Mouse (Mus musculus): ENCODE data around the gene Krt17.
"Not testable (repeated sequence)": the region's sequence is repeated elsewhere in the genome, so short reads cannot be mapped to it uniquely, and the experiment has no call there.

Gene Krt17

GRCm38 (mm10) chr11:100262058-100262980 is 1.5 kb upstream of the Krt17 start:
- no peak for DNase-seq (ENCODE audit: low read depth)

- DNase-seq (ENCODE audit: low read depth), result no peak
Observed at GRCm38 (mm10) chr11:100261235-100261605, 391 bp upstream of the Krt17 start.

- no peak for DNase-seq (ENCODE audit: low read depth)
Observed at GRCm38 (mm10) chr11:100259079-100259478, 1.8 kb downstream of the Krt17 start.

- DNase-seq (ENCODE audit: low read depth), result no peak
Observed at GRCm38 (mm10) chr11:100257967-100258366, 2.9 kb downstream of the Krt17 start.

GRCm38 (mm10) chr11:100255514-100255913 is 5.3 kb downstream of the Krt17 start:
- no peak for DNase-seq (ENCODE audit: low read depth)

GRCm38 (mm10) chr11:100254360-100255090 is 6.3 kb downstream of the Krt17 start:
- peak; percentile 29 for DNase-seq (ENCODE audit: low read depth)

GRCm38 (mm10) chr11:100248852-100249465 is 11.9 kb downstream of the Krt17 start, which contains the start of gene Krt16:
Gene Krt16 (minus strand): TSS chr11:100248902.
- no peak for DNase-seq (ENCODE audit: low read depth)

GRCm38 (mm10) chr11:100246471-100246870 is 14.4 kb downstream of the Krt17 start:
- DNase-seq (ENCODE audit: low read depth), result not testable (repeated sequence)

- DNase-seq (ENCODE audit: low read depth), result not testable (repeated sequence)
Observed at GRCm38 (mm10) chr11:100240272-100240671, 20.6 kb downstream of the Krt17 start.

GRCm38 (mm10) chr11:100221741-100222140 is 39.1 kb downstream of the Krt17 start:
- no peak for DNase-seq (ENCODE audit: low read depth)

GRCm38 (mm10) chr11:100219304-100219703 is 41.5 kb downstream of the Krt17 start:
- DNase-seq (ENCODE audit: low read depth), result no peak

- no peak for DNase-seq (ENCODE audit: low read depth)
Observed at GRCm38 (mm10) chr11:100208542-100208941, 52.3 kb downstream of the Krt17 start.

- no peak for DNase-seq (ENCODE audit: low read depth)
Observed at GRCm38 (mm10) chr11:100207498-100207897, 53.3 kb downstream of the Krt17 start, which contains the start of gene Krt14. Gene Krt14 (minus strand): TSS chr11:100207548.
